Mouse (Mus musculus) 3T3-L1 (cell line): ENCODE data around the gene Npb.
"Not testable (repeated sequence)": the region's sequence is repeated elsewhere in the genome, so short reads cannot be mapped to it uniquely, and the experiment has no call there.

Experiments used
- DNase-seq: peaks from one replicate; pipeline ENCODE4 v3.0.0-alpha.2; 2015; ENCODE audit warnings: low read depth, low spot score

Npb gene

GRCm38 (mm10) chr11:120608241-120609034 lies at the start of gene Npb:
TSS of gene Npb (plus strand) at chr11:120608477.
- no peak for DNase-seq

GRCm38 (mm10) chr11:120558843-120559242 lies 49.4 kb upstream of the Npb start:
- not testable (repeated sequence) for DNase-seq

GRCm38 (mm10) chr11:120560952-120561728 lies 47.1 kb upstream of the Npb start:
- DNase-seq = no peak

GRCm38 (mm10) chr11:120562949-120563348 lies 45.3 kb upstream of the Npb start:
- DNase-seq = no peak

GRCm38 (mm10) chr11:120565114-120565513 lies 43.2 kb upstream of the Npb start:
- no peak for DNase-seq

GRCm38 (mm10) chr11:120568324-120568723 lies 40.0 kb upstream of the Npb start:
- DNase-seq = no peak

GRCm38 (mm10) chr11:120571122-120571521 lies 37.2 kb upstream of the Npb start:
- DNase-seq = no peak

GRCm38 (mm10) chr11:120571754-120572416 lies 36.4 kb upstream of the Npb start:
- DNase-seq = no peak

GRCm38 (mm10) chr11:120572417-120572751 lies 35.9 kb upstream of the Npb start:
- DNase-seq = peak; percentile 31

GRCm38 (mm10) chr11:120572752-120573584 lies 35.3 kb upstream of the Npb start, which contains the start of gene P4hb:
TSS of gene P4hb (minus strand) at chr11:120573253.
- DNase-seq = peak; percentile 100

GRCm38 (mm10) chr11:120573585-120574277 lies 34.5 kb upstream of the Npb start:
- peak; percentile 69 for DNase-seq

- peak; percentile 37 for DNase-seq
These were observed 34.0 kb upstream of the Npb start for GRCm38 (mm10) chr11:120574278-120574600.

- DNase-seq = no peak
These were observed 33.2 kb upstream of the Npb start for GRCm38 (mm10) chr11:120575046-120575445.

GRCm38 (mm10) chr11:120575940-120576339 lies 32.3 kb upstream of the Npb start:
- no peak for DNase-seq

GRCm38 (mm10) chr11:120576365-120576981 lies 31.8 kb upstream of the Npb start:
- no peak for DNase-seq

GRCm38 (mm10) chr11:120577211-120578023 lies 30.9 kb upstream of the Npb start:
- peak; percentile 68 for DNase-seq

- DNase-seq = no peak
These were observed 30.1 kb upstream of the Npb start for GRCm38 (mm10) chr11:120578024-120578693.

GRCm38 (mm10) chr11:120578694-120579243 lies 29.5 kb upstream of the Npb start:
- DNase-seq = no peak
